Mouse (Mus musculus): Measurements from ENCODE around the gene Hspbap1.

Gene Hspbap1

GRCm38 (mm10) chr16:35872410-35873006, 102.3 kb downstream of the Hspbap1 start:
- DNase-seq (ENCODE audit: low spot score): no peak

- DNase-seq (ENCODE audit: low spot score): no peak
Measured at GRCm38 (mm10) chr16:35874416-35874815, 104.2 kb downstream of the Hspbap1 start.
